Mouse (Mus musculus): Measurements from ENCODE around the gene Idh2.
"Not testable (repeated sequence)": the region's sequence is repeated elsewhere in the genome, so short reads cannot be mapped to it uniquely, and the experiment has no call there.

Gene Idh2

GRCm38 (mm10) chr7:80058405-80059063 is 56.7 kb downstream of the Idh2 start:
- DNase-seq, result peak in 1 of 2 experiments; percentile 66

DNA sequence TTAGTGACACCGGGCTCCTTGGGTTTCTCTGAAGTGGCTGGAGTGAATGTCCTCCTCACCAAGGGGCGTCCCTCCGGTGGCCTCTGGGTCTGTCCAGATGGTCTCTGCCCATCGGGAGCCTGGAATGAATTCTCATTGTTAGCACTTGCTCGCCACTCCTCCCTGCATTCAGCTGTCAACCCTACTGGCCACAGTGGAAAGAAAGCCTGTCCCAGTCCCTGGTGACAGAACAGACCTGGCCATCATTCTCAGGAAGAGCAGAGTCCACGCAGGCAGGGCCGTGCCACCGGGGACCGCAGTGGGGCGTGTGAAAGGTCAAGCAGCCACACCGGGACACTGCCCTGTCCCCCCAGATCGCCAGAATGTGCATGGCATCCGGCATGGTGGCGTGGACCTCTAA is 57.4 kb downstream of the Idh2 start:
- peak in 1 of 2 experiments; percentile 36 for DNase-seq

- peak; percentile 72 to 87 for DNase-seq
These were observed 58.0 kb downstream of the Idh2 start for GRCm38 (mm10) chr7:80057002-80057691.

DNA sequence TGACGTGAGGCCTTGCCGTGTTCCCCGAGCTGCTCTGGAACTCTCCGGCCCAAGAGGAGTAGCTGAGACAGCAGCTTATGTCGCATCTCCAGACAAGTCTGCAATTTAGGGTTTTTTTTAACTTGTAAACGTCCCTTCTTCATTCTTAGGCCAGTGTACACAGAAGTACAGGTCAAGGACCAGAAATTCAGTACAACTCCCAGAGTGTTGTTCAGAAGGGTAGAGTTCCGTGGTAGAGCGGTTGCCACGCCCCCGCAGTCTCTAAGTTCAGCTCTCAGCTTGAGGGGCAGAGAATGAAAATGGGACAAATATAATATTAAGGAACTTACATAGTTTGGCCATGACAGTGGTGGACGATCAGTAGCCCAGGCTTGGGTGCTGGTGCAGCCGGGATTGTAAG is 59.4 kb downstream of the Idh2 start:
- DNase-seq, result no peak

DNA sequence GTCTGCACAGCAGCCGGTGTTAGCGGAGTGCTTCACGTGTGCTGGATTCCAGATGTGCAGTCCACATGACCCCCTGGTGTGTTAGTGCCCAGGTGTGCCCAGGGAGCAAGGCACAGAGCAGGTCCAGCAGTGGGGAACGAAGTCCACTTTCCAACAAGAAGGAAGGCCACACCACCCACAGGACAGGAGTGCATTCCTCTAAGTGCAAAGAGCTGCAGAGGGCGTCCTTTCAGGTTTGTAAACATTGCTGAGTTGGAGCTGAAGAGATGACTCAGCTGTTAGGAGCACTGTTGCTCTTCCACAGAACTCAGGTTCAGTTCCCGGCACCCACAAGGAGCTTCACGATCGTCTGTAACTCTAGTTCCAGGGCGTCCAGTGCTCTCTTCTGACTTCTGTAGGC is 62.0 kb downstream of the Idh2 start:
- no peak for DNase-seq

- peak; percentile 83 to 86 for DNase-seq
These were observed 62.9 kb downstream of the Idh2 start for GRCm38 (mm10) chr7:80052261-80052660.

- no peak for DNase-seq
These were observed 63.4 kb downstream of the Idh2 start for GRCm38 (mm10) chr7:80051835-80052234.

GRCm38 (mm10) chr7:80050382-80050781 is 64.8 kb downstream of the Idh2 start:
- not testable (repeated sequence) for DNase-seq

GRCm38 (mm10) chr7:80049746-80050145 is 65.4 kb downstream of the Idh2 start:
- DNase-seq, result no peak

- DNase-seq, result no peak
These were observed 68.2 kb downstream of the Idh2 start for GRCm38 (mm10) chr7:80047041-80047440.

All from lung, postnatal 4 days (tissue).